Mouse (Mus musculus) forebrain, postnatal 0 days (tissue): ENCODE measurements at regions not wholly inside any gene's neighbourhood (a gene's known extent, or its start where the extent isn't known, plus 50 kb on each side); places are given as distances from the start of the nearest gene placed in this dataset.

ENCODE experiments used
- ATAC-seq: fragments of 200-750 bp; cut with Nextera tagmentation; 2 replicates; pipeline ENCODE4 v1.8.0; 2017; ENCODE audit warnings: mild to moderate bottlenecking, moderate library complexity
- DNase-seq: peaks from one replicate; pipeline ENCODE4 v3.0.0-alpha.2; 2015
- H3K27ac ChIP-seq: fragments of 300-500 bp; sonication (generic); 2 replicates; pipeline ENCODE4 v1.5.1; 2014; ENCODE audit warnings: low read depth, mild to moderate bottlenecking, antibody characterized with exemption, low read length, moderate library complexity, mixed read lengths
- H3K27me3 ChIP-seq: fragments of 300-500 bp; sonication (generic); 2 replicates; pipeline ENCODE4 v1.6.1; 2014; ENCODE audit warnings: mild to moderate bottlenecking, low read length, mixed read lengths; ENCODE audit not compliant: insufficient read depth
- H3K36me3 ChIP-seq: fragments of 300-500 bp; sonication (generic); 2 replicates; pipeline ENCODE4 v1.6.1; 2014; ENCODE audit warnings: mild to moderate bottlenecking, moderate library complexity; ENCODE audit not compliant: insufficient read depth
- H3K4me1 ChIP-seq: fragments of 300-500 bp; sonication (generic); 2 replicates; pipeline ENCODE4 v1.6.1; 2014; ENCODE audit warnings: antibody characterized with exemption; ENCODE audit not compliant: insufficient read depth
- H3K4me2 ChIP-seq: fragments of 300-500 bp; sonication (generic); 2 replicates; pipeline ENCODE4 v1.6.1; 2014; ENCODE audit warnings: low read depth, mild to moderate bottlenecking, moderate library complexity
- H3K4me3 ChIP-seq: fragments of 300-500 bp; sonication (generic); 2 replicates; pipeline ENCODE4 v1.5.1; 2014; ENCODE audit warnings: low read depth, low read length, mixed read lengths
- H3K9ac ChIP-seq: fragments of 300-500 bp; sonication (generic); 2 replicates; pipeline ENCODE4 v1.6.1; 2014; ENCODE audit warnings: mild to moderate bottlenecking
- H3K9me3 ChIP-seq: fragments of 300-500 bp; sonication (generic); 2 replicates; pipeline ENCODE4 v1.6.1; 2016; ENCODE audit warnings: low read length
- CTCF ChIP-seq: sonication (generic); IDR thresholded peaks from 2 replicates; pipeline ENCODE4 v1.5.1; 2016; ENCODE audit warnings: antibody characterized with exemption, control low read depth, low read depth
- WGBS: fragments of 180-500 bp; shearing (Covaris S2); extraction: QIAGEN DNeasy Blood & Tissue Kit; methylation state at CpG from one replicate; pipeline ENCODE4 v1.1.7; 2014; 5-methylcytosine and 5-hydroxymethylcytosine counted together

DNA sequence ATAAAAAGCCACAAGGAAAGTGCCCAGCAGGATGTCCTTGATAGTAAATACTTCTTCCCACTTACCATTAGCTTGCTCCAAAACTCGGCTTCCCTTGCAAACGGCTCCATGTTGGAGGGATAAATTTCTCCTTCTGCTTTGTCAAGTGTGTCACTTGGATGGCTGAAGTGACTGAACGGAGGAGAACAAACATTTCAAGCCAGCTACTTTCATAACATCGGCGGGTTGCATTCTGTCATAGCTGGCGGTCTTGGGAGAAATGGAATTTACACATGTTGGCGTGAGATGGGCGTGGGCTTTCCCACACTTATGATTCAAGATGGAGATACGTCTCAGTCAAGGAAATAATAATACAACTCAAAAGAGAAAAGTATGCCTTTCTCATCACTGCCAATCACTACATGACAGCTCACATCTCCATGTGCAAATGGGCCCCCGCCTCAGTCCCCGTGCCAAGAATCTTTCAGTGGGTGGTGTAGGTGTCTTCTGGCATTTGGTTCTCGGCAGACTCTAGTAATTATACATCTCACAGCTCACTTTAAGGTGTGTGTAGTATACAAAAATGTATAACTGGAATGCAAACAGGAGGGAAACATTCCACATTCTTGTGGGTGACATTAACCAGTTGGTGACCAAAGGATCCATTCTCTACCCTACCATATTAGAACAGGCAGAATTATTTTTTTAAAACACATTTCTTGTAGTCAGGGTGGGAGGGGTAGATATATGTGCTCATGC lies 141.4 kb upstream of the Sash1 start:
- no peak overlapping the region for H3K9ac ChIP-seq
- H3K27ac ChIP-seq: no peak overlapping the region
- DNase-seq (no peak), ATAC-seq (peak; percentile 29; the same call in 1 of the 2 replicates)
- H3K9me3 ChIP-seq: no peaks in the 10 kb centered on the region
- H3K36me3 ChIP-seq: no peaks in the 10 kb centered on the region
- 65% methylated on average over 12 of the region's 12 CpGs for WGBS
- peaks cover 5% of the 10 kb centered on the region; the same call in 1 of the 2 replicates for H3K27me3 ChIP-seq
- H3K4me1 ChIP-seq: no peaks in the 10 kb centered on the region
- no peak for TF ChIP-seq CTCF
- H3K4me2 ChIP-seq: no peak overlapping the region
- no peak overlapping the region for H3K4me3 ChIP-seq

DNA sequence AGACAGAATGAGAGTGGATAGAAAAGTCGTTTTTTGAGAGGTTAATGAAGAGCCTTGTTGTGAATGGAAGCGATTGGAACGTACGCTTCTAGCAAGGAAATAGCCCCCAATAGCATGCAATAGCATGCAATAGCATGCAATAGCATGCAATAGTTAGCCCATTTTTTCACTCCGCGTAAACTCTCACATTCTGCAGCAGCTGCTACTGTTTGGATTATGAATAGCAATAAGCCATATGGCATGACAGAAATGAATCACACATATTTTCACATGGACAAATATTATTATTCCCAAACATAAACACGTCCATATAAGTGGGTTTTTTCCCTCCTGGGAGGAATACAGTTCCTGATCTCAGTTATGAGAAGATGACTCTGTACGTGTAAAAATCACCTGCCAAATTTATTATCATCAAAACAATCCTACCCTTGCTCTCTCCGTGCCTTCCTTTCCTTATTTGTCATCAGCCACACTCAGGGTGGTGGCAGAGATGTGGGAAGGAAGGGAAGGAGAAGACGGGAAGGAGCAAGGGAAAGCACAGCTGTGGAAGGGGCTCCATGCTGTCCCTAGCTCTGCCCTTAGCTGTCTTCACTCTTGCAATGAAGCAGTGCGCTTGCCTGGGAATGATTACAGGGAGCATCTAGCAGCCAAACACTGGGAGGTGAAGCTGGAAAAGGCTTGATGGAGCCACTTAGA lies 129.1 kb upstream of the Sash1 start:
- Histone ChIP-seq H3K27me3 (no peaks in the 10 kb centered on the region), H3K4me3 (no peak overlapping the region), H3K4me1 (no peaks in the 10 kb centered on the region), H3K9ac (no peak overlapping the region), H3K4me2 (no peak overlapping the region), H3K27ac (no peak overlapping the region), H3K9me3 (no peaks in the 10 kb centered on the region), H3K36me3 (no peaks in the 10 kb centered on the region)
- ATAC-seq (peak; percentile 61), DNase-seq (peak; percentile 43)
- no peak for TF ChIP-seq CTCF
- 58% methylated on average over 11 of the region's 11 CpGs for WGBS

DNA sequence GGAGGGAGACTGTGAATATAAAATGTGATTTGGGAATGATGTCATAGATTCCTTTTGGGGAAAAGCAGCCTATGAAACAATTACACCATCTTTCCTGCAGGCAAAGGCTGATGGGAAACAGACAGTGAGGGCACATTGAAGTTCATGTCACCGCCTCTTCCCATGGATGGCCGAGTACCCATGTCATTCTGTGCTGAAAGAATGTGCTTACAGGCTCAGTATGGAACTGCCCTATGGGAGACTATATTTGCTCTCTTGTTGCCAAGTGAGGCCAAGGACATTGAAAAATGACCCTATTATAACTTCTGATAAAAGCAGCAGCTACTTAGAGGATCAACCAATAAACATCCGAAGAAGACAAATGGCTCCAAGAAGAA lies 127.7 kb upstream of the Sash1 start:
- H3K4me3 ChIP-seq: no peak overlapping the region
- H3K9me3 ChIP-seq: no peaks in the 10 kb centered on the region
- no peaks in the 10 kb centered on the region for H3K36me3 ChIP-seq
- no peak overlapping the region for H3K27ac ChIP-seq
- no peaks in the 10 kb centered on the region for H3K27me3 ChIP-seq
- 68% methylated on average over 3 of the region's 3 CpGs for WGBS
- ATAC-seq (no peak), DNase-seq (no peak)
- H3K9ac ChIP-seq: no peak overlapping the region
- no peaks in the 10 kb centered on the region for H3K4me1 ChIP-seq
- H3K4me2 ChIP-seq: no peak overlapping the region
- TF ChIP-seq CTCF: no peak

DNA sequence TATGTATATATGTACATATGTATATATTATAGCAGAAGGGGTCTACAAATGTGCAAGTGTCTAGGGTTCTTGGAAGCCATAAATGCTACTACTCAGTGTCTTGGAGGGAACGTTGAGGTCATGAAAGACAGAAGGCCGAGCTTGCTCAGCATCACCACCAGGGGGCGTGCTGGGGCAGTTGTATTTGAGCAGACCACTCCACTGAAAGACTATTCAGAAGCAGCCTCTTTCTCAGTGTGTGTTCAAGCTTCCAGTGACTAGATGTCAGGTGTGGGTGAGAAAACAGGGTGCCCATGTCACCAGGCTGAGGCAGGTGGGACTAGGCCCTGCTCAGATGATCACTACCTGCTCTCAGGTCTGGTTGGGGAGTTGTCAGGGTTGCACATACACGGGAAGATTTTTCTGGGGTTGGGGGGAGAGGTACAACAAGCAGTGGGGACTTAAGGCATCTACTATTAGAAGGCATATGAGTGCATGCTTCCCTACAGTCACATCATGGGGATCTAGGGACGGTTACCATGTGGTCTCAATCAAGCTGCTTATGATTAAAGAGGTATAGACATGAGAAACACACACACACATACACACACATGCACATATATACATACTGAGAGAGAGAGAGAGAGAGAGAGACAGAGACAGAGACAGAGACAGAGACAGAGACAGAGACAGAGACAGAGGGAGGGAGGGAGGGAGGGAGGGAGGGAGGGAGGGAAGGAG lies 127.1 kb upstream of the Sash1 start:
- H3K4me2 ChIP-seq: no peak overlapping the region
- DNase-seq: peak; percentile 57
- no peaks in the 10 kb centered on the region for H3K9me3 ChIP-seq
- no peaks in the 10 kb centered on the region for H3K27me3 ChIP-seq
- no peaks in the 10 kb centered on the region for H3K36me3 ChIP-seq
- H3K4me1 ChIP-seq: 0 out of 2 replicates have a peak, but pooled peaks cover 3% of the 10 kb centered on the region
- no peak overlapping the region for H3K27ac ChIP-seq
- no peak overlapping the region for H3K9ac ChIP-seq
- peak; percentile 34; the same call in 1 of the 2 replicates for ATAC-seq
- TF ChIP-seq CTCF: peak; percentile 84
- 36% methylated on average over 5 of the region's 5 CpGs for WGBS
- H3K4me3 ChIP-seq: no peak overlapping the region

DNA sequence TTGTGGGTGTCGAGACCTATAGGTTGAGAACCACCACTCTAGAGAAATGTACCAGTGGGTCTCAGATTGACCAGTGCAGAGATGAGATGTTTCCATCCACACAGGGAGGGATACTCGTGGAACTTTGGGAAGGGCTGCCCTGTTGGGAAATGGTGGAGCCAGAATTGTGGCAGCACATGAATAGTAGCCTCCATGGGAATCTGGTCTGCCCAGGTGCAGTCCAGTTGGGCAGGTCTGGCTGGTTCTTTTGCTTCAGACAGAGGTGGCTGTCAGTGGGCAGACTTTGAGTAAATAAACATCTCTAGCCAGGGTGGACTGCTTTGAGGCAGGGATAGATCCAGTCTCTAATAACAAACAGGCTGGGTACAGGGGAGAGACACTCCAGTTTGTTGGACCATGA lies 126.0 kb upstream of the Sash1 start:
- Histone ChIP-seq H3K4me2 (no peak overlapping the region), H3K36me3 (no peaks in the 10 kb centered on the region), H3K4me1 (0 out of 2 replicates have a peak, but pooled peaks cover 3% of the 10 kb centered on the region), H3K9me3 (no peaks in the 10 kb centered on the region), H3K4me3 (no peak overlapping the region), H3K9ac (no peak overlapping the region), H3K27me3 (no peaks in the 10 kb centered on the region), H3K27ac (no peak overlapping the region)
- 86% methylated on average over 2 of the region's 2 CpGs for WGBS
- ATAC-seq (no peak), DNase-seq (no peak)
- no peak for TF ChIP-seq CTCF

DNA sequence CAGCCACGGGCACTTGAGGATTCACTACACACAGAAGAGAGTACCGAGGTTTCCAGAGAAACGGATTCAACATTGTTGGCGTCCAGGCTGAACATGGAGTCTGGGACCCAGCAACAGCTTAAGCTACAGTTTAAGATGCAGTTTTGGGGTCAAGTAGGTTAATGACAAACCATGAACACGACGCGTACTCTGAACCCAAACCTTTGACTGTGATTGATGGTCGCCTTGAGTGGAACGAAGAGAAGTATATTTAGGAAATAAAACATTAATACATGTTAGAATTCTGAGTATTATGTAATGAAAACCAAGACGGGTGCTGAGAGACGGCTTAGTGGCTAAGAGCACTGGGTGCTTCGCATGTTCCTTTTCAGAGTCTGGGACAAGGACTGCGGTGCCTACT lies 124.3 kb upstream of the Sash1 start:
- ATAC-seq: no peak
- H3K36me3 ChIP-seq: no peaks in the 10 kb centered on the region
- H3K9ac ChIP-seq: no peak overlapping the region
- H3K4me3 ChIP-seq: no peak overlapping the region
- no peaks in the 10 kb centered on the region for H3K27me3 ChIP-seq
- DNase-seq: no peak
- no peaks in the 10 kb centered on the region for H3K9me3 ChIP-seq
- TF ChIP-seq CTCF: no peak
- no peak overlapping the region for H3K4me2 ChIP-seq
- no peak overlapping the region for H3K27ac ChIP-seq
- WGBS: 91% methylated on average over 13 of the region's 13 CpGs
- 0 out of 2 replicates have a peak, but pooled peaks cover 3% of the 10 kb centered on the region for H3K4me1 ChIP-seq
